In the genomic region with DNA sequence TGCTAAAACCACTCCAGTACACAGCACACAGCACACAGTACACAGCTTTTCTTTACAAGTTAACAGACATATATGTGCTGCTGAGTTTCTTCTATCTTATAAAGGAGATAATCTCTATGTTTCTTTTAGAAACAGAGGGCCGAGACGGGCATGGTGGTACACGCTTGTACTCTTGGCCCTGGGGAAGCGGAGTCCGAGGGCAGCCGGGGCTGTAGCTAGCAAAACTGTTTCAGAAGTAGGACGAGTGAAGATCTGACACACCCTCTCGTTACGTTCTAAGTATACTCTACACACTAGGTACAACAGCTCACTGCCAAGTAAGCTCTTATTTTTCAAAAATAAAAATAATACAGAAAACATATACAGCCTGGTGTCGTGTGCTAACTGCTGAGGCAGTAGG, we compare ENCODE assay signal across 24 mouse cellular contexts.
"Had no signal": no experiment of that assay in that cellular context is flagged by ENCODE, and none has a peak within 500 bp of the region (broad histone marks: within the 10 kb centered on the region; RNA-seq: fewer than 3 reads in every experiment).

No protein-coding gene starts in this region.

- H3K27me3 ChIP-seq: embryonic facial prominence, embryonic 12.5 days; embryonic facial prominence, embryonic 13.5 days; embryonic facial prominence, embryonic 15.5 days; forebrain, embryonic 12.5 days; forebrain, embryonic 13.5 days; forebrain, embryonic 15.5 days had no signal

- H3K9ac ChIP-seq: embryonic facial prominence, embryonic 12.5 days; embryonic facial prominence, embryonic 13.5 days; embryonic facial prominence, embryonic 15.5 days; forebrain, embryonic 12.5 days; forebrain, embryonic 13.5 days; forebrain, embryonic 15.5 days; forebrain, postnatal 0 days had no signal

- DNase-seq: cerebellum, adult 9-10 months; cerebellum, adult 9-11 months; cerebellum, postnatal 10 days; cerebellum, postnatal 14 days; cerebellum, postnatal 25 days; cerebellum, postnatal 36 days; embryo, embryonic 11 days; forebrain, postnatal 0 days; gastrocnemius, adult 2 months; gastrocnemius, postnatal 10 days; gastrocnemius, postnatal 14 days; gastrocnemius, postnatal 25 days; gastrocnemius, postnatal 36 days; heart, adult 18-20 months had no signal

- H3K4me1 ChIP-seq: embryonic facial prominence, embryonic 10.5 days; embryonic facial prominence, embryonic 12.5 days; embryonic facial prominence, embryonic 13.5 days; embryonic facial prominence, embryonic 15.5 days; forebrain, embryonic 10.5 days; forebrain, embryonic 12.5 days; forebrain, embryonic 13.5 days; forebrain, embryonic 15.5 days had no signal

- H3K4me2 ChIP-seq: embryonic facial prominence, embryonic 12.5 days; embryonic facial prominence, embryonic 13.5 days; embryonic facial prominence, embryonic 15.5 days; forebrain, embryonic 12.5 days; forebrain, embryonic 13.5 days; forebrain, embryonic 15.5 days; heart, embryonic 11.5 days had no signal

- H3K27ac ChIP-seq: embryonic facial prominence, embryonic 10.5 days; embryonic facial prominence, embryonic 12.5 days; embryonic facial prominence, embryonic 13.5 days; embryonic facial prominence, embryonic 15.5 days; forebrain, embryonic 10.5 days; forebrain, embryonic 12.5 days; forebrain, embryonic 13.5 days; forebrain, embryonic 15.5 days; gastrocnemius, adult 2 months had no signal

- H3K4me3 ChIP-seq: embryonic facial prominence, embryonic 10.5 days; embryonic facial prominence, embryonic 12.5 days; embryonic facial prominence, embryonic 13.5 days; embryonic facial prominence, embryonic 15.5 days; erythroblast, embryonic 14.5 days; forebrain, embryonic 10.5 days; forebrain, embryonic 12.5 days; forebrain, embryonic 13.5 days; forebrain, embryonic 15.5 days; gastrocnemius, adult 2 months had no signal

- H3K9me3 ChIP-seq: embryonic facial prominence, embryonic 10.5 days; embryonic facial prominence, embryonic 12.5 days; embryonic facial prominence, embryonic 13.5 days; embryonic facial prominence, embryonic 15.5 days; forebrain, embryonic 10.5 days; forebrain, embryonic 12.5 days; forebrain, embryonic 13.5 days; forebrain, embryonic 15.5 days had no signal
